Mouse (Mus musculus) embryo, embryonic 10 days (tissue): ENCODE measurements at regions not wholly inside any gene's neighbourhood (a gene's known extent, or its start where the extent isn't known, plus 50 kb on each side); places are given as distances from the start of the nearest gene placed in this dataset.

Experiments
- DNase-seq: peaks from one replicate; pipeline ENCODE4 v3.0.0-alpha.2; 2015; ENCODE audit warnings: low spot score

GRCm38 (mm10) chr2:21908813-21909480, 318.4 kb upstream of the Myo3a start:
- no peak for DNase-seq

- peak; percentile 90 for DNase-seq
Observed at GRCm38 (mm10) chr2:21909481-21909966, 317.8 kb upstream of the Myo3a start.

GRCm38 (mm10) chr2:21917804-21918690, 309.3 kb upstream of the Myo3a start:
- peak; percentile 81 for DNase-seq

GRCm38 (mm10) chr2:21919091-21919490, 308.2 kb upstream of the Myo3a start:
- no peak for DNase-seq

GRCm38 (mm10) chr2:21927656-21928055, 299.6 kb upstream of the Myo3a start:
- no peak for DNase-seq

GRCm38 (mm10) chr2:21939993-21940392, 287.3 kb upstream of the Myo3a start:
- no peak for DNase-seq

GRCm38 (mm10) chr2:21940797-21941487, 286.4 kb upstream of the Myo3a start:
- peak; percentile 74 for DNase-seq

- DNase-seq = no peak
Observed at GRCm38 (mm10) chr2:21941488-21942000, 285.8 kb upstream of the Myo3a start.

- no peak for DNase-seq
Observed at GRCm38 (mm10) chr2:21943676-21944075, 283.6 kb upstream of the Myo3a start.

GRCm38 (mm10) chr2:21946484-21946883, 280.8 kb upstream of the Myo3a start:
- DNase-seq = no peak

- no peak for DNase-seq
Observed at GRCm38 (mm10) chr2:21951279-21951678, 276.0 kb upstream of the Myo3a start.

- DNase-seq = no peak
Observed at GRCm38 (mm10) chr2:21956112-21956963, 271.0 kb upstream of the Myo3a start.

GRCm38 (mm10) chr2:21958365-21958764, 268.9 kb upstream of the Myo3a start:
- peak; percentile 86 for DNase-seq

- DNase-seq = no peak
Observed at GRCm38 (mm10) chr2:21958802-21959201, 268.5 kb upstream of the Myo3a start.

GRCm38 (mm10) chr2:21963343-21964026, 263.8 kb upstream of the Myo3a start:
- DNase-seq = no peak

- peak; percentile 60 for DNase-seq
Observed at GRCm38 (mm10) chr2:21964027-21964605, 263.2 kb upstream of the Myo3a start.

- DNase-seq = no peak
Observed at GRCm38 (mm10) chr2:21970774-21971406, 256.4 kb upstream of the Myo3a start.

- no peak for DNase-seq
Observed at GRCm38 (mm10) chr2:21974599-21974998, 252.7 kb upstream of the Myo3a start.

- no peak for DNase-seq
Observed at GRCm38 (mm10) chr2:21975547-21975946, 251.8 kb upstream of the Myo3a start.

GRCm38 (mm10) chr2:21976337-21976736, 251.0 kb upstream of the Myo3a start:
- no peak for DNase-seq
